In the genomic region with DNA sequence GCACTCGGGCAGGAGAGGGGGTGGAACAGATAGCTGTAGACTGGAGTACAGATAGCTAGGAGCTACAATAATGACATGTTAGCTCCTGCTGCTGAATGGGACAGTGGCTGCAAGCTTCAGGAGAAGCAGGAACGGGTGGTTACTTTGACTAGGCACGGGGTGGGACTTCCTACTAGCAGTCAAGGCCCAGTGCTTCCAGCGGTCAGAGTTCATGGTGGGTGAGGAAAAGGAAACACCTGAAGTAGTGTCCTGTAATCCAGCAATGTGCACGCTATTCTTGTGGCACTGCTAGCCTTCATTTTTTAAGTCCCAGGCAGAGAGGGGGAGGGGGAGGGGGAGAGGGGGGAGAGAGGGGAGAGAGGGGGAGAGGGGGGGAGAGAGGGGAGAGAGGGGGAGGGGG, we compare ENCODE assay signal across 23 mouse cellular contexts.
DNase-seq lines count a peak whose midpoint lies in the region; ATAC-seq and TF ChIP-seq lines count a peak whose summit lies in the region.
"Had no signal": no experiment of that assay in that cellular context is flagged by ENCODE, and none has a peak within 500 bp of the region (broad histone marks: within the 10 kb centered on the region; RNA-seq: fewer than 3 reads in every experiment).

No protein-coding gene starts in this region.

- TF ChIP-seq EP300 in stomach, postnatal 0 days (optimal IDR thresholded peaks at IDR 0.05): no peak

- no peaks in the 10 kb centered on the region for H3K36me3 ChIP-seq in stomach, embryonic 14.5 days (ENCODE audit: control insufficient read depth, insufficient read depth, low read length)
- H3K36me3 ChIP-seq in stomach, postnatal 0 days (ENCODE audit: control insufficient read depth, insufficient read depth, low read length): no peaks in the 10 kb centered on the region
- no peaks in the 10 kb centered on the region for H3K36me3 ChIP-seq in kidney, embryonic 14.5 days (ENCODE audit: control insufficient read depth, insufficient read depth, low read length)
- no peaks in the 10 kb centered on the region for H3K36me3 ChIP-seq in stomach, embryonic 15.5 days
- H3K36me3 ChIP-seq: liver, embryonic 12.5 days; midbrain, embryonic 15.5 days had no signal

- TF ChIP-seq CTCF in stomach, postnatal 0 days (IDR thresholded peaks at IDR 0.05; ENCODE audit: low read depth): no peak

- H3K4me3 ChIP-seq in stomach, embryonic 14.5 days (ENCODE audit: low read depth, low read length): no peak overlapping the region
- H3K4me3 ChIP-seq in stomach, postnatal 0 days (ENCODE audit: low read depth, low read length): no peak overlapping the region
- no peak overlapping the region for H3K4me3 ChIP-seq in kidney, embryonic 14.5 days (ENCODE audit: low read length)
- no peak overlapping the region for H3K4me3 ChIP-seq in stomach, embryonic 15.5 days (replicated peaks)
- H3K4me3 ChIP-seq: liver, embryonic 12.5 days; midbrain, embryonic 15.5 days had no signal

- DNase-seq in stomach, postnatal 0 days (ENCODE audit: low spot score): no peak
- peak; percentile 33 for DNase-seq in kidney, postnatal 10 days
- DNase-seq in heart, postnatal 25 days (ENCODE audit: low spot score): no peak
- DNase-seq in embryo, embryonic 10.5 days (ENCODE audit: low spot score): no peak
- DNase-seq: adrenal gland, adult 8-10 months; cerebellum, adult 2 months; cerebellum, postnatal 14 days; gastrocnemius, postnatal 14 days; heart, postnatal 14 days; layer of hippocampus, adult 9-11 months; liver, postnatal 0 days; lung, postnatal 4 days; spleen, adult 18-20 months; thymus, adult 18-20 months; thymus, postnatal 25 days had no signal

- H3K9ac ChIP-seq in stomach, embryonic 14.5 days (replicated peaks; ENCODE audit: low read depth, low read length): no peak overlapping the region
- no peak overlapping the region for H3K9ac ChIP-seq in stomach, postnatal 0 days (ENCODE audit: low read length)
- H3K9ac ChIP-seq in kidney, embryonic 14.5 days (ENCODE audit: low read depth, low read length): no peak overlapping the region
- H3K9ac ChIP-seq in stomach, embryonic 15.5 days: no peak overlapping the region
- H3K9ac ChIP-seq: liver, embryonic 12.5 days; liver, postnatal 0 days; midbrain, embryonic 15.5 days had no signal

- no peaks in the 10 kb centered on the region for H3K9me3 ChIP-seq in stomach, embryonic 14.5 days (ENCODE audit: control insufficient read depth, low read depth, low read length)
- no peaks in the 10 kb centered on the region for H3K9me3 ChIP-seq in stomach, postnatal 0 days (ENCODE audit: control insufficient read depth, low read length)
- no peaks in the 10 kb centered on the region for H3K9me3 ChIP-seq in kidney, embryonic 14.5 days (ENCODE audit: control insufficient read depth, low read length)
- no peaks in the 10 kb centered on the region for H3K9me3 ChIP-seq in stomach, embryonic 15.5 days
- H3K9me3 ChIP-seq: liver, embryonic 12.5 days; midbrain, embryonic 15.5 days had no signal

- no peaks in the 10 kb centered on the region for H3K4me1 ChIP-seq in stomach, embryonic 14.5 days (ENCODE audit: control insufficient read depth, insufficient read depth, low read length)
- no peaks in the 10 kb centered on the region for H3K4me1 ChIP-seq in stomach, postnatal 0 days (replicated peaks; ENCODE audit: control insufficient read depth, insufficient read depth)
- H3K4me1 ChIP-seq in kidney, embryonic 14.5 days (ENCODE audit: control insufficient read depth, insufficient read depth, low read length): no peaks in the 10 kb centered on the region
- no peaks in the 10 kb centered on the region for H3K4me1 ChIP-seq in stomach, embryonic 15.5 days
- H3K4me1 ChIP-seq: liver, embryonic 12.5 days; midbrain, embryonic 15.5 days had no signal

- no peaks in the 10 kb centered on the region for H3K27me3 ChIP-seq in stomach, embryonic 14.5 days (ENCODE audit: control insufficient read depth, insufficient read depth, low read length)
- H3K27me3 ChIP-seq in stomach, postnatal 0 days (ENCODE audit: control insufficient read depth, insufficient read depth, low read length): no peaks in the 10 kb centered on the region
- no peaks in the 10 kb centered on the region for H3K27me3 ChIP-seq in kidney, embryonic 14.5 days (ENCODE audit: control insufficient read depth, insufficient read depth, low read length)
- no peaks in the 10 kb centered on the region for H3K27me3 ChIP-seq in stomach, embryonic 15.5 days (replicated peaks)
- H3K27me3 ChIP-seq: CH12.LX; liver, embryonic 12.5 days; midbrain, embryonic 15.5 days had no signal

- WGBS in stomach, embryonic 14.5 days: 64% methylated on average over 5 of the region's 5 CpGs
- 44% methylated on average over 5 of the region's 5 CpGs for WGBS in stomach, postnatal 0 days
- 41% methylated on average over 5 of the region's 5 CpGs for WGBS in kidney, embryonic 14.5 days
- 62% methylated on average over 4 of the region's 5 CpGs for WGBS in stomach, embryonic 15.5 days

- H3K4me2 ChIP-seq in stomach, embryonic 14.5 days (replicated peaks; ENCODE audit: low read depth, low read length): no peak overlapping the region
- no peak overlapping the region for H3K4me2 ChIP-seq in stomach, postnatal 0 days (replicated peaks; ENCODE audit: low read depth)
- H3K4me2 ChIP-seq in kidney, embryonic 14.5 days (replicated peaks; ENCODE audit: low read depth, low read length): no peak overlapping the region
- no peak overlapping the region for H3K4me2 ChIP-seq in stomach, embryonic 15.5 days
- H3K4me2 ChIP-seq: liver, embryonic 12.5 days; midbrain, embryonic 15.5 days had no signal

- H3K27ac ChIP-seq in stomach, embryonic 14.5 days (ENCODE audit: low read length): no peak overlapping the region; the same call in 1 of the 2 replicates
- H3K27ac ChIP-seq in stomach, postnatal 0 days (replicated peaks): no peak overlapping the region
- H3K27ac ChIP-seq in kidney, embryonic 14.5 days (ENCODE audit: low read depth, low read length): no peak overlapping the region
- H3K27ac ChIP-seq in stomach, embryonic 15.5 days: no peak overlapping the region
- H3K27ac ChIP-seq: liver, embryonic 12.5 days; midbrain, embryonic 15.5 days had no signal

- ATAC-seq in stomach, embryonic 14.5 days (ENCODE audit: insufficient number of reproducible peaks, insufficient read depth, low FRiP score, low read depth): 0 out of 2 replicates have a peak, but pooled peaks have one; percentile 14
- ATAC-seq in stomach, postnatal 0 days (ENCODE audit: low FRiP score, low TSS enrichment): no peak
- ATAC-seq in kidney, embryonic 14.5 days (ENCODE audit: low FRiP score, low TSS enrichment): peak; percentile 46; the same call in 1 of the 2 replicates
- peak; percentile 53; the same call in 1 of the 2 replicates for ATAC-seq in stomach, embryonic 15.5 days (ENCODE audit: insufficient read depth, low FRiP score, low read depth)
- ATAC-seq: forebrain, embryonic 14.5 days; hindbrain, embryonic 16.5 days; liver, embryonic 12.5 days; liver, postnatal 0 days; midbrain, embryonic 15.5 days had no signal

- intact Hi-C loops in heart, postnatal 25 days (cut with DNase I): no loop called here
